Mouse (Mus musculus) adrenal gland, adult 8-10 months (tissue): ENCODE data around the gene Tmem177. TPM values are rescaled to one million over a fixed set of nuclear protein-coding genes. Genes with fewer than 3 reads are reported as not detected.
A peak's percentile ranks its signal among the peaks of the same experiment; 100 is the strongest.

Source experiments
- DNase-seq: peaks from one replicate; pipeline ENCODE4 v3.0.0; 2022
- total RNA-seq, 4 experiments: library from RNA; stranded (reverse); gene quantifications; 2 replicates each; pipeline ENCODE4 v1.2.4; 2022

Tmem177 gene
- total RNA-seq, 4 experiments from 2014 or later, result 7.9 to 11.4 (median 9.1) TPM

DNA sequence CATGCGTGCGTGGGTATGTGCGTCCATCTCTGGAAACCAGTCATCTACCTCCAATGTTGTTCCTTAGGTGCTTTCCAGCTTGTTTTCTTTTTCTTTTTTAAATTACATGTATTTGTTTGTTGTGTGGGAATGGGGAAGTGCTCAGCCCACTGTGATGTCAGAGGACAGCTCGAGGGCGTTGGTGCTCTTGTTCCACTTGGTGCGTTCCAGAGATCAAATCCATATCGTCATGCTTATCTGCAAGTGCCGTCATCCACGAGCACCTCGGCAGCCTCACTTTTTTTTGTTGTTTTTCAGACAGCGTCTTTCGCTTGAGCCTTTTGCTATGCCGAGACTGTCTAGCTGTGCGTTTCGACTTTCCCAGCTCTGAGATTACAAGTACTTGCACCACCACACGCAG, 23.7 kb downstream of the Tmem177 start:
- no peak for DNase-seq

DNA sequence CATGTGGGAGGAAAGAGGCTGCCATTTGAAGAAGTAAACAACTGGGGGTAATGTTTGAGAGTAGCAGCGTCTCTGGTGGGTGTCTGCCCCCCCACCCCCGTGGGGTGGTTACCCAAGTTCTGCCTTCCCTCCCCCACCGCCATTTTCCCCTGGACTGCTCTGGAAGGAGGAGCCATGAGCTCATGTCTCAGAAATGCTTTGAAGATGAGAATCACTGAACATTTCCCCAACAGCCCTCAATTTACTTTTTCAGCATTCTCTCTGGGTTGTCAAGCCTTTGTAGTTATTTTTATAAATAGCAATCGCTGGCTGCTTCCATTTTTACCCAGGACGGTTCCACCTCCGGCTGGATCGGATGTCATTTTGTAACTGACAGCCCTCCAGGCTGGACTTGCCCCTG, 26.7 kb downstream of the Tmem177 start:
- DNase-seq, result peak; percentile 12

GRCm38 (mm10) chr1:119884272-119884671, 28.7 kb downstream of the Tmem177 start:
- no peak for DNase-seq

DNA sequence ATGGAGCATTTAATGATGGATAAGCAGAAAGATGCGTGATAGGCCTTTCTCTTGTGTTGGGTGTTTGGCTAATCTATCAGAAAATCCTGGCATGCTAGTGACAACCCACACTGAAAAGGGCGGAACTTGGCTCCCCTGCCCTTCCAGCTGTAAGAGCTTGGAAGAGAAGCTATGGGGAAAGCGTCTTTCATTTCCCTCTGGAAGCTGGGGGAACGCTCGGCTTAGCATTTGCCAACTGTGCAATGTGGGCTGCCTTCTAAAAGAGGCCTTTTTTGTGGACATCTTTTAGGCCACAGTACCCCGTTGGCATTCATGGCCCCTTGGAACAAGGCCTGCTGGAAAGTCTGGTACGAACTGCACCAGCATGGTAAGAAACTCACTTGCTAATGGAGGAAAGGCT, 34.1 kb downstream of the Tmem177 start:
- peak; percentile 17 for DNase-seq

DNA sequence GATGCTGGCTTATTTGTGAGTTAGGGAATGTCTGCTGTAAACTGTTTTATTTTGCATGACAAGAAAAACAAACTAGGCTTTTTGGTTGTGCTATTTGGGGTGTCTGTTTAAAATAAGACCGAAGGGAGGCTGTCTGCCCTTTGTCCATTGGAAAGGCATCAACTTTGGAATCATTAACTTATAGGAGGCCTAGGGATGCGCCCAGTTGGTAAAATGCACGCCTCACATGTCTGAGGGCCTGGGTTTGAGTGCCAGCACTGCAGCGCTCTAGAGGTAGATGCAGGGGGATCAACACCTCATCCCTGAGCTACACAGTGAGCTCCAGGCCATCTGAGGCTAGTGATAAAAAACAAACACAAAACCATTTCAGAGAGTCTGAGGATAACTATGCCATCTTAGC, 35.5 kb downstream of the Tmem177 start:
- no peak for DNase-seq

GRCm38 (mm10) chr1:119868395-119869161, 44.4 kb downstream of the Tmem177 start:
- DNase-seq, result no peak

- no peak for DNase-seq
Observed at GRCm38 (mm10) chr1:119867300-119867699, 45.7 kb downstream of the Tmem177 start.

DNA sequence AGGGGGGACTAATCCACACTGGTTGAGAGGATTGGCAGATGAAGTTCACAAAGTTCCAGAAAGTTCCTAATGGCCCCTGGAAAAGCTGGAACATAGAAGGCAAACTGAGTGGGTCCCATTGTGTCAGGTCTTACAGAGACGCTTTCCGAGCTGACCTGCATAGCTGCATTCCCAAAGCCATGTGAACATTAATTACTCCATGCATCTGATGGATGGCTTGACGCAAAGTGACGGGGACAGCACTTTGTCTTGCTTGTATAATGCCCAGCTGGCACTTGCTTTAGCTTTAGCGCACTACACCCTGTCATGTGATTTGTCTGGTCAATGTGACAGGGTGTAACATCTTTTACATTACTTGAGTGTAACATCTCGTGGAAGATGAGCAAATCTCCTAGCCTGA, 47.7 kb downstream of the Tmem177 start:
- no peak for DNase-seq

DNA sequence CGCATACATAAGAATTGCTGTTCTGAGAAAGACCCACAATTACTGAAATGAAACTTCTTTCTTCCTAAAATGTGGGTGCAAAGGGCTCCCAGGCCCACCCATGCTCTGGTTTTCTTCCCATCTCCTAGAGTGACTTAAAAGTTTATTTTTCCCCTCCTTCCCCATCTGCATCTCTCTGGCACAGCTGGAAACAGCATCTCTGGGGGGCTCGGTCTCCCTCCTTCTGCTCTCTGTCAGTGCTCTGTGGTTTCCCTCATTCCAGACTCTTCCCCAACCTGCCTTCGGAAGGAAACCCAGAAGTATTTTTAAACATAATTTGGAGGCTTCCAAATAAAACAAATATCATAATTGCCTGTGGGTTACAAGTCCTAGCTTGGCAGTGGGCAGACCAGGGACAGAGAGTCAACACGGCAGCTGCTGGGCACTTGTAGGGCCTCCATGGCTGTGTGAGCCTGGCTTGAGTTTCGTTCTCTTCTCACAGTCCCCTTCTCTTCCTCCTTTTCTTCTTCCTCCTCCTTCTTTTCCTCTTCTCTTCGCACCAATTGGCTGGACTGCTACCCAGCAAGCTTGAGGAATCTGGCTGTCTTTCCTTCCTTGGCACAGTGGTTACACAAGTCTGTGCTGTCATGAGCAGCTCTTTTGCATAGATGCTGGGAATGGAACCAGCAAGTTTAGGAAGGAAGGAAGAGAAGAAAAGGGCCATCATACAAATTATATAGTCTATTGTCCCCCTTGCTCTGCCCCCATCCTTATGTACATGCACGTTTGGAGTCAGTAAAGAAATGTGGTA, 49.3 kb downstream of the Tmem177 start:
- no peak for DNase-seq

GRCm38 (mm10) chr1:119859566-119859965, 53.4 kb downstream of the Tmem177 start:
- no peak for DNase-seq

Other genes with a start within 250 kb of the Tmem177 start
- gene Ptpn4, start 75.6 kb downstream of the Tmem177 start, total RNA-seq, result 10 to 100 TPM; 21.8 to 35.5 (median 30.3) TPM
- gene Cfap221, start 84.0 kb upstream of the Tmem177 start, total RNA-seq, result under 1 TPM in 2 of 4 experiments, not detected in 2; 0.15 to 0.22 TPM
- gene Sctr, start 93.7 kb upstream of the Tmem177 start, total RNA-seq, result 10 to 100 TPM in 3 of 4 experiments, 1 to 10 TPM in 1; 9.9 to 17.6 (median 12.3) TPM
- 10 to 100 TPM in 2 of 4 experiments, 1 to 10 TPM in 2; 8.7 to 21.2 (median 14.5) TPM for gene Tmem37, start 160.9 kb upstream of the Tmem177 start, total RNA-seq
- gene Dbi, start 207.9 kb upstream of the Tmem177 start, total RNA-seq, result 100 to 1,000 TPM; 667 to 804 (median 753) TPM
- gene 3110009E18Rik, start 208.0 kb upstream of the Tmem177 start, total RNA-seq, result 10 to 100 TPM in 3 of 4 experiments, 1 to 10 TPM in 1; 8.8 to 14.1 (median 11.2) TPM